Mouse (Mus musculus) CD4-positive helper T cell, adult 2 months (primary cell): Measurements from ENCODE around the gene Gm28051.

ENCODE experiments used
- DNase-seq: peaks from one replicate; pipeline ENCODE4 v3.0.0-alpha.2; 2012; ENCODE audit warnings: low read depth, missing footprints, low spot score

The Gm28051 gene

GRCm38 (mm10) chr12:102705906-102706640, 51.5 kb downstream of the Gm28051 start:
- DNase-seq = no peak

- peak; percentile 92 for DNase-seq
Measured at GRCm38 (mm10) chr12:102705216-102705871, 52.2 kb downstream of the Gm28051 start.

GRCm38 (mm10) chr12:102704457-102705198, 52.9 kb downstream of the Gm28051 start, which contains the start of gene Itpk1:
Itpk1 (minus strand) TSS chr12:102704930.
- no peak for DNase-seq

GRCm38 (mm10) chr12:102703921-102704408, 53.6 kb downstream of the Gm28051 start:
- DNase-seq = peak; percentile 47

GRCm38 (mm10) chr12:102703441-102703840, 54.1 kb downstream of the Gm28051 start:
- DNase-seq = no peak

- DNase-seq = no peak
Measured at GRCm38 (mm10) chr12:102703111-102703412, 54.5 kb downstream of the Gm28051 start.

GRCm38 (mm10) chr12:102702356-102703110, 55.0 kb downstream of the Gm28051 start:
- peak; percentile 86 for DNase-seq

GRCm38 (mm10) chr12:102701691-102702207, 55.8 kb downstream of the Gm28051 start:
- no peak for DNase-seq

- DNase-seq = no peak
Measured at GRCm38 (mm10) chr12:102700453-102700852, 57.1 kb downstream of the Gm28051 start.

- peak; percentile 69 for DNase-seq
Measured at GRCm38 (mm10) chr12:102699156-102699555, 58.4 kb downstream of the Gm28051 start.

GRCm38 (mm10) chr12:102698089-102698684, 59.4 kb downstream of the Gm28051 start:
- DNase-seq = peak; percentile 41

GRCm38 (mm10) chr12:102697381-102697780, 60.2 kb downstream of the Gm28051 start:
- no peak for DNase-seq

GRCm38 (mm10) chr12:102696635-102697354, 60.8 kb downstream of the Gm28051 start:
- no peak for DNase-seq

- peak; percentile 66 for DNase-seq
Measured at GRCm38 (mm10) chr12:102695369-102696239, 62.0 kb downstream of the Gm28051 start.

GRCm38 (mm10) chr12:102691761-102692160, 65.8 kb downstream of the Gm28051 start:
- DNase-seq = no peak

- no peak for DNase-seq
Measured at GRCm38 (mm10) chr12:102691180-102691579, 66.4 kb downstream of the Gm28051 start.

- peak; percentile 80 for DNase-seq
Measured at GRCm38 (mm10) chr12:102689773-102690563, 67.6 kb downstream of the Gm28051 start.

GRCm38 (mm10) chr12:102686321-102686720, 71.2 kb downstream of the Gm28051 start:
- no peak for DNase-seq
